Mouse (Mus musculus): ENCODE measurements at regions not wholly inside any gene's neighbourhood (a gene's known extent, or its start where the extent isn't known, plus 50 kb on each side); places are given as distances from the start of the nearest gene placed in this dataset.

DNA sequence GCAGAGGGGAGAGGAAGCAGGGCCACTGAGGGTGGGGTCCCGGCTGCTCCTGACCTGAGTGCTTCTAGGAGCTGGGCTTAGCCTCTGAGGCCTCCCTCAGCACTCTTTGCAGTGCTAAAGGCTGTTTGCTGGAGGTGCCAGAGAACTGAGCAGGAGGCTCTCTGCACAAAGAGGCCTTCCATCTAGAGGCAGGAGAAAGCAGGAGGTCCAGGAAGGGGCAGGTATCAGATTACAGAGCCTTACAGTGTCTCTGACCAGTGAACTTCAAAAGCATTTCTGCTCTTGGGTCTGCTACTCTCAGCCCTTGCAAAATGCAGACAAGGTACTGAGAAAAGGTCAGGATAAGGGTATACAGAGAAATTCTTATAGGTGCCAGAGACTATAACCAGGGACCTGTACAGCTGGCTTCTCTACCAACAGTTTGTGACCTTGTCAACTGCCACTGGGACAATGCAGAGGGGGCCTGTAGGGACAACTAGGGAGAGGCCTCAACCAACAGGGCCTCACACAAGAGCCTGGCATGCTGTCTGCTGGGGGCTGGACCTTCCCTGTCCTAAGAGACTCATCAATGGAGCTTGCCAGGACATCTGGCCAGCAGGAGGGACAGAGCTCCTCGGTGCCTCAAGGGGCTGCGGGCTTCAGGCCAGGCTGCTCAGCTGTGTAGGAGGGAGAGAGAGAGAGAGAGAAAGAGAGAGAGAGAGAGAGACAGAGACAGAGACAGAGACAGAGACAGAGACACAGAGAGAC, 380.3 kb upstream of the Tshz3 start:
- no peak overlapping the region for H3K27ac ChIP-seq (ENCODE audit: low read depth, low read length)
- ATAC-seq: no peak
- no peak overlapping the region for H3K4me2 ChIP-seq (ENCODE audit: low read length)
- 47% methylated on average over 3 of the region's 3 CpGs for WGBS
- H3K4me1 ChIP-seq (ENCODE audit: control insufficient read depth, insufficient read depth, low read depth, low read length): no peaks in the 10 kb centered on the region
- no peak overlapping the region for H3K4me3 ChIP-seq (ENCODE audit: low read length)
- H3K9ac ChIP-seq (ENCODE audit: low read depth, low read length): no peak overlapping the region
- no peaks in the 10 kb centered on the region for H3K36me3 ChIP-seq (ENCODE audit: control insufficient read depth, insufficient read depth, low read length)
- H3K27me3 ChIP-seq (replicated peaks; ENCODE audit: control insufficient read depth, insufficient read depth, low read length): no peaks in the 10 kb centered on the region
- no peaks in the 10 kb centered on the region for H3K9me3 ChIP-seq (ENCODE audit: control insufficient read depth, low read length)

DNA sequence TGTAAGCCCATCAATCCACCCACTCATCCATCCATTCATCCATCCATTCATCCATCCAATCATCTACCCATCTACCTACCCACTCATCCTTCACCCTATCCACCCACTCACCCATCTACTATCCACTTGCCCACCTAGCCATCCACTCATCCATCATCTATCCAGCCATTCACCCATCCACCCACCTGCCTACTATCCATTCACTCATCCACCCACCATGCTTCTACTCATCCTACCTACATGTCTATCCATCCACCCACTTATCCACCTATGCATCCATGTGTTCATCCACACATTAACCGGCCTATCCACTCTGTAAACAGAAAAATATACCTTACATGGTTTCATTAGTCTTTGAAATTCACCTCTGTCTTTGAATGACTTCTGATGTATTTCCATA, 384.2 kb upstream of the Tshz3 start:
- no peak for ATAC-seq
- Histone ChIP-seq H3K9me3 (ENCODE audit: control insufficient read depth, low read length) (no peaks in the 10 kb centered on the region), H3K9ac (ENCODE audit: low read depth, low read length) (no peak overlapping the region), H3K27me3 (replicated peaks; ENCODE audit: control insufficient read depth, insufficient read depth, low read length) (no peaks in the 10 kb centered on the region), H3K4me1 (ENCODE audit: control insufficient read depth, insufficient read depth, low read depth, low read length) (no peaks in the 10 kb centered on the region), H3K4me3 (ENCODE audit: low read length) (no peak overlapping the region), H3K4me2 (ENCODE audit: low read length) (no peak overlapping the region), H3K27ac (ENCODE audit: low read depth, low read length) (no peak overlapping the region), H3K36me3 (ENCODE audit: control insufficient read depth, insufficient read depth, low read length) (no peaks in the 10 kb centered on the region)
- 86% methylated on average over 1 of the region's 1 CpGs for WGBS

DNA sequence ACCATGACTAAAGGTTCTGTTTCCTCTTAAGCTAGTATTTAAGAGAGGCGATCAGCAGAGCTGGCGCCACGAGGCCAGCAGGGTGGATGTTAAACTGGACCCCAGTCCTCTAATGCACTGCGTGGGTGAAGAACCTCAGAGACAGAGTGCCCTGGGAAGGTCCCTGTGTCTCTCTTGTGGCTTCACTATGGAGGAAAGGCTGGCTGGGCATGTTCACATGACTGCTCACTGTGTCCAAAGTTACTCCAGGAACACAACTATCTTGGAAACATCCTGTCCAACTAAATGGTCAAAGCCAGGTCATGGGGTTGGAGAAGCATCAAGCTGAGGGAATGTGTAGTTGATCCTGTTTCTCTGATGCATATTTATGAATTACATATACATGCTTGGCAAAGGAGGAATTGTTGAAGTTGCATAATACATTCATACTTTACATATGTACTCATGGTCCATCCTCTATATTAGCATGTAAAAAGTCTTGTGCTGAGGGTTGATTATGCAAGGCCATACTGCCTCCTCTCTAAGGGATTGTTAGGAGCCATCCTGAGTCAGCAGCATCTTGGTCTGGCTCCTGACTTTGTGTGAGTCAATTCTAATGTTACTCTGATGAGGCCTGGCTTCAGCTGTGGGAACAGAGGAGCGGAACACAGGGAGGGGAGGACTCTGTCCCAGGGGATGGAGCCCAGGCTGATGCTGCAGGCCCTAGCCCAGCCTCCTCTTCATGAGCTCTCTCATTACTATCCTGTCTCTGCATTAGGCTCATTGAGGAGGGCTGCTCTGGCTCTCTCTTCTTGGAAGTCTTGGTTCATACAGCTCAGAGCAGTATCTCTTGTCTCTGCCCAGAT, 387.9 kb upstream of the Tshz3 start:
- ATAC-seq: no peak
- no peak overlapping the region for H3K9ac ChIP-seq (ENCODE audit: low read depth, low read length)
- H3K27ac ChIP-seq (ENCODE audit: low read depth, low read length): no peak overlapping the region
- no peaks in the 10 kb centered on the region for H3K9me3 ChIP-seq (ENCODE audit: control insufficient read depth, low read length)
- no peaks in the 10 kb centered on the region for H3K4me1 ChIP-seq (ENCODE audit: control insufficient read depth, insufficient read depth, low read depth, low read length)
- H3K4me3 ChIP-seq (ENCODE audit: low read length): no peak overlapping the region
- no peak overlapping the region for H3K4me2 ChIP-seq (ENCODE audit: low read length)
- H3K36me3 ChIP-seq (ENCODE audit: control insufficient read depth, insufficient read depth, low read length): no peaks in the 10 kb centered on the region
- H3K27me3 ChIP-seq (replicated peaks; ENCODE audit: control insufficient read depth, insufficient read depth, low read length): no peaks in the 10 kb centered on the region
- WGBS: 91% methylated on average over 5 of the region's 5 CpGs

DNA sequence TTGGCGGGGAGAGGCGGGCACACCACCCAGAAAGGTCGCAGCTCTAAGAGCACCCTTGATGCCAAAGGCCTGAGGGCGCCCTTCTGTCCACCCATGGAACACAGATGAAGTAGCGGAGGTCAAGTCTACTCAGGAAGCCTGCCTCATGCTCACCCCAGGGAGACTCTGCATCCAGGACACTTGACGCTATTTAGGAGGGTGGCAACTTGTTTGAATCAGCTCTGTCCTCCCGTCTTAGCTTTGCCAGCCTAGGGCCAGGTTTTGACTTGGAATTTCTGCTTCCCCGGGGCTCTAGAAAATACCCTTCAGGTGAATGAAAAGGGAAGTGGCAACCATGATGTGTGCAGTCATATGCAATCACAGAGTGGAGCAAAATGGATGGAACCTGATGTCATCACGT, 389.2 kb upstream of the Tshz3 start:
- Histone ChIP-seq H3K27me3 (replicated peaks; ENCODE audit: control insufficient read depth, insufficient read depth, low read length) (no peaks in the 10 kb centered on the region), H3K9ac (ENCODE audit: low read depth, low read length) (no peak overlapping the region), H3K4me3 (ENCODE audit: low read length) (no peak overlapping the region), H3K4me1 (ENCODE audit: control insufficient read depth, insufficient read depth, low read depth, low read length) (no peaks in the 10 kb centered on the region), H3K9me3 (ENCODE audit: control insufficient read depth, low read length) (no peaks in the 10 kb centered on the region), H3K4me2 (ENCODE audit: low read length) (no peak overlapping the region), H3K27ac (ENCODE audit: low read depth, low read length) (no peak overlapping the region), H3K36me3 (ENCODE audit: control insufficient read depth, insufficient read depth, low read length) (no peaks in the 10 kb centered on the region)
- 81% methylated on average over 9 of the region's 9 CpGs for WGBS
- no peak for ATAC-seq

DNA sequence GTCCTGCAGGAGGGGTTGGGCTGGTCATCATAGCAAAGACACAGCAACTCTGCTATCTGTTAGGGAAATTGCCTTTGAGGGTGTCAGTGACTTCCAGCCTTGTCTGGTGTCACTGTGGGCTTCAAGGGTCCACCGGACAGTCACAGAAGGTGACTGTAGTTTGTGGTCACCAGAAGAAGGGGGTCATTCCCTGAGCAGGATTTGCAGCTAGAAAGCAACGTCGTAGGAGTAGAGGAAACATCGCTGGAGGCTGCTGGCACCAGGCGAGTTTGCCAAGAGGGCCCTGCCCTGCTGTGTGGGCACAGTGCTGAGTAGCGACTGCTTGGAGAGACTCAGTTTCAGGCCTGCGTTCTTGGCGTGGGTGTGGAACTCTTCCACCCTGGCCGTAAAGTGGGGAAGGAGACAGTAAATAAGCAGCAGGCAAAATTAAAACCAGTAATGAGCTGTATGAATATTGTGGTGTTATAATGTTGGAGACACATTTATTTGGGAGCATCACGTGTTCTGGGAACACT, 389.8 kb upstream of the Tshz3 start:
- no peak overlapping the region for H3K9ac ChIP-seq (ENCODE audit: low read depth, low read length)
- ATAC-seq: no peak
- no peak overlapping the region for H3K4me3 ChIP-seq (ENCODE audit: low read length)
- no peak overlapping the region for H3K4me2 ChIP-seq (ENCODE audit: low read length)
- H3K36me3 ChIP-seq (ENCODE audit: control insufficient read depth, insufficient read depth, low read length): no peaks in the 10 kb centered on the region
- no peaks in the 10 kb centered on the region for H3K27me3 ChIP-seq (replicated peaks; ENCODE audit: control insufficient read depth, insufficient read depth, low read length)
- no peaks in the 10 kb centered on the region for H3K9me3 ChIP-seq (ENCODE audit: control insufficient read depth, low read length)
- WGBS: 77% methylated on average over 10 of the region's 10 CpGs
- H3K4me1 ChIP-seq (ENCODE audit: control insufficient read depth, insufficient read depth, low read depth, low read length): no peaks in the 10 kb centered on the region
- no peak overlapping the region for H3K27ac ChIP-seq (ENCODE audit: low read depth, low read length)

DNA sequence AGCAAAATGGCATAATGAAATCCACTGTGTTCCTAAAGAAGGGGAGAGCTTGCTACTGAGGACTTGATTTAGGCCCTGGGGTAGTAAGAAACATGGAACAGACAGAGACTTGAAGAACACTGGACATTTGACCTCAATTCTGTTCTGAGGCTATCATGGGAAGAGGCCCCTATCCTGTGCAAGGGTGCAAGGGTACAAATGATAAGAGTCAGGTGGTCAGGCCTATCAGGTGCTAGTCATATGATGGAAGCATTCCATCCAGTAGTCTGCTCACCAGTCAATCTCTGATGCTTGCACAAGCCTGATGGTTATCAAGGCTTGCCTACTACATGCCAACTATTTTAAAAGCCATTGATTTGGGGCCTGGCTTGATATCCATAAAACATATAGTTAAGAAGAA, 420.6 kb upstream of the Tshz3 start:
- ATAC-seq: no peak
- Histone ChIP-seq H3K9ac (ENCODE audit: low read depth, low read length) (no peak overlapping the region), H3K27me3 (replicated peaks; ENCODE audit: control insufficient read depth, insufficient read depth, low read length) (no peaks in the 10 kb centered on the region)

DNA sequence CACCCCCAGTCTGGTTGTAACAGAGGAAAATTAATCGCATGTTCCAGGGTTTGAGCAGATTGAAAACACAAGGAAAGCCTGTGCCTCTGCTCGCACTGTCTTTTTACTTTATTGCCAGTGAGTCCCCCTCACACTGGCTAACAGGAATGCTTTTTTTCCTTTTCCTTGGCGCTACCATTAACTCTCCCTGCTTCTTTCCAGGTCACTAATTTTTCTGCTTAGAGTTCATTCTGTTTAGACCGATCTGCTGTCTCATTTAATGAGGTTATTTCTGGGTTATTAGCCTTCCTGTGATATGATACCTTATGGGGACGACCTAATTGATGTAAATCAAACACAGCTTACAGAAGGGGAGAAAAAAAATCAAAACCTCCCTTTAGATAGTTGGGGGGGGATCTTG, 429.0 kb upstream of the Tshz3 start:
- H3K4me2 ChIP-seq (ENCODE audit: low read length): no peak overlapping the region
- no peak overlapping the region for H3K9ac ChIP-seq (ENCODE audit: low read depth, low read length)
- 28% methylated on average over 5 of the region's 5 CpGs for WGBS
- H3K27me3 ChIP-seq (replicated peaks; ENCODE audit: control insufficient read depth, insufficient read depth, low read length): no peaks in the 10 kb centered on the region
- peaks cover 4% of the 10 kb centered on the region for H3K4me1 ChIP-seq (ENCODE audit: control insufficient read depth, insufficient read depth, low read depth, low read length)
- H3K27ac ChIP-seq (ENCODE audit: low read depth, low read length): no peak overlapping the region
- no peaks in the 10 kb centered on the region for H3K36me3 ChIP-seq (ENCODE audit: control insufficient read depth, insufficient read depth, low read length)
- no peak for ATAC-seq
- no peak overlapping the region for H3K4me3 ChIP-seq (ENCODE audit: low read length)
- H3K9me3 ChIP-seq (ENCODE audit: control insufficient read depth, low read length): no peaks in the 10 kb centered on the region

More for the DNA sequence above, 420.6 kb upstream of the Tshz3 start:
- Histone ChIP-seq H3K4me2 (ENCODE audit: low read length) (no peak overlapping the region), H3K27ac (ENCODE audit: low read depth, low read length) (no peak overlapping the region), H3K4me3 (ENCODE audit: low read length) (no peak overlapping the region), H3K4me1 (ENCODE audit: control insufficient read depth, insufficient read depth, low read depth, low read length) (no peaks in the 10 kb centered on the region), H3K36me3 (ENCODE audit: control insufficient read depth, insufficient read depth, low read length) (no peaks in the 10 kb centered on the region), H3K9me3 (ENCODE audit: control insufficient read depth, low read length) (no peaks in the 10 kb centered on the region)

DNA sequence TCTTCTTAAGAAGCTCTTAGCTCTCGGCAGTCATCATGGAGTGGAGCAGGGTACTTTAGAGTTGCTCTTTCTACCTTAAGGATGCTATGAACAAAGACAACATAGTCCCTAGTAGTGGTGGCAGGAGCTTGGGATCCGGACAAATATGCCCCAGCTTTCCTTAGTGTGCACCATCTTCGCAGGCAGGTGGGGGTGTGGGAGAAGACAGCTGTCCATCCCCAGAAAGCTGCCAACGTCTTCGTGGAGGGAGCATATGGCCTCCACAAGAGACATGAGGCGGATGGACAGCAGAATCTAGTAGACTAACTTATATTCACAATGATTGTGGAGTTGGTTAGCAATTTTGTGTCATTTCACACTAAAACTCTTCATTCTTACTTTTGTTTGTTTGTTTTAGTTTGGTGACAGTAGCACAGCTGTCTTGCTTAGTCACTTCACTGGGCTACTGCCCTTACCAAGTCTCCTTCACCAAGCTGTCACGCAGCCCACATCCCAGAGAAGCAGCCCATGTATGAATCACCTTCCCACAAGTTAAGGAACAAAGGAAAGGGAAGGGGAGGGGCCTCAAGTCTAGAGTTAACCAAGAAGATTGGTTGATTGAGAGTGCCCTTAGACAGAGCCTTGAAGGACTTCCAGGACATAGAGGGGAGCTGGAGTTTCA, 432.6 kb upstream of the Tshz3 start:
- WGBS: 90% methylated on average over 7 of the region's 7 CpGs
- no peaks in the 10 kb centered on the region for H3K36me3 ChIP-seq (ENCODE audit: control insufficient read depth, insufficient read depth, low read length)
- no peaks in the 10 kb centered on the region for H3K9me3 ChIP-seq (ENCODE audit: control insufficient read depth, low read length)

DNA sequence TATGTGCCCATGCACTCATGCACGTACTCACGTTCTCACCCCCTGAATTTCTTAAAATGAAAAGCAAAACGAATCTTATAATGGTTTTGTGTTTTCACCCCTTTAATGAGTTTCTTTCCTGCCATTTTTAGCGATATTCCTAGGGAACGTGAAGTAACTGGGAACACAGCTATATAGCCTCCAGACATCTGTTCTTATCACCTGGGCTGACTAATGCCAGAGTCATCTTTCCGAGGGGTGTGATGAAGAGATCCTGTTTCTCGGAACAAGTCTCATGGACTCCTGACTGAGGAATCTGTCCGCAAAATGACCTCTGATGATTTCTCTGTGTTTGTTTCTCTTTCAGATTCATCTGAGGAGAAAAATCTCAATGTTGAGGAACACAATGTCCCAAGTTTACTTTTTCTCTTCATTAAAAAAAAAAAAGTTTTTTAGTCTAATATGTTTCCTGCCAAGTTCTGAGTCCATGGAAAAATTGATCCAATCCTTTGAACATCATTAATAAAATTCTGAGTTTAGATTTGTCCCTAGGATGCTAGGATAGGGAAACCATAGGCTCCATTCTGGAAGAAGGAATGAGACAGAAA, 435.7 kb upstream of the Tshz3 start:
- WGBS: 82% methylated on average over 8 of the region's 8 CpGs
- H3K4me3 ChIP-seq (ENCODE audit: low read length): no peak overlapping the region
- no peaks in the 10 kb centered on the region; the same call in 1 of the 2 replicates for H3K4me1 ChIP-seq (ENCODE audit: control insufficient read depth, insufficient read depth, low read depth, low read length)
- ATAC-seq: no peak
- no peak overlapping the region for H3K27ac ChIP-seq (ENCODE audit: low read depth, low read length)
- H3K27me3 ChIP-seq (replicated peaks; ENCODE audit: control insufficient read depth, insufficient read depth, low read length): no peaks in the 10 kb centered on the region
- H3K9me3 ChIP-seq (ENCODE audit: control insufficient read depth, low read length): no peaks in the 10 kb centered on the region
- H3K4me2 ChIP-seq (ENCODE audit: low read length): no peak overlapping the region
- no peaks in the 10 kb centered on the region for H3K36me3 ChIP-seq (ENCODE audit: control insufficient read depth, insufficient read depth, low read length)
- H3K9ac ChIP-seq (ENCODE audit: low read depth, low read length): no peak overlapping the region

More for the DNA sequence above, 432.6 kb upstream of the Tshz3 start:
- no peak overlapping the region for H3K4me3 ChIP-seq (ENCODE audit: low read length)
- H3K27ac ChIP-seq (ENCODE audit: low read depth, low read length): no peak overlapping the region
- no peaks in the 10 kb centered on the region for H3K27me3 ChIP-seq (replicated peaks; ENCODE audit: control insufficient read depth, insufficient read depth, low read length)
- no peak overlapping the region for H3K4me2 ChIP-seq (ENCODE audit: low read length)
- ATAC-seq: no peak
- H3K9ac ChIP-seq (ENCODE audit: low read depth, low read length): no peak overlapping the region
- H3K4me1 ChIP-seq (ENCODE audit: control insufficient read depth, insufficient read depth, low read depth, low read length): peaks cover 4% of the 10 kb centered on the region

All from hindbrain, embryonic 16.5 days (tissue).